Mouse (Mus musculus): ENCODE results near the gene Sept9. TPM values are rescaled to one million over a fixed set of nuclear protein-coding genes. Genes with fewer than 3 reads are reported as not detected.

Sept9 gene
- total RNA-seq, 2 experiments from 2014 or later = 31.9 to 33.4 TPM

Other genes with a start within 250 kb of the Sept9 start
- 15.7 and 16.9 TPM in 2 replicates for gene Sec14l1, start 84.5 kb upstream of the Sept9 start, total RNA-seq (2015; ENCODE audit: low replicate concordance)
- gene Sec14l1, start 84.5 kb upstream of the Sept9 start, total RNA-seq (2017; ENCODE audit: low replicate concordance) = 27.2 and 32.7 TPM in 2 replicates

All from erythroblast, adult 5-6 weeks (primary cell).